Mouse (Mus musculus) liver, embryonic 15.5 days (tissue): ENCODE data around the gene Ephx1. TPM values are rescaled to one million over a fixed set of nuclear protein-coding genes. Genes with fewer than 3 reads are reported as not detected.
A peak's percentile ranks its signal among the peaks of the same experiment; 100 is the strongest.
"Not testable (repeated sequence)": the region's sequence is repeated elsewhere in the genome, so short reads cannot be mapped to it uniquely, and the experiment has no call there.

Experiments
- ATAC-seq: fragments of 200-750 bp; cut with Nextera tagmentation; 2 replicates; pipeline ENCODE4 v1.8.0; 2017; ENCODE audit warnings: moderate number of reproducible peaks, mild to moderate bottlenecking, moderate library complexity; ENCODE audit not compliant: insufficient read depth
- H3K27ac ChIP-seq: fragments of 300-500 bp; sonication (generic); replicated peaks from 2 replicates; pipeline ENCODE4 v1.5.1; 2015; ENCODE audit warnings: mild to moderate bottlenecking, inconsistent platforms
- H3K27me3 ChIP-seq: fragments of 300-500 bp; sonication (generic); 2 replicates; pipeline ENCODE4 v1.6.1; 2015; ENCODE audit warnings: mild to moderate bottlenecking, inconsistent platforms
- H3K36me3 ChIP-seq: fragments of 300-500 bp; sonication (generic); replicated peaks from 2 replicates; pipeline ENCODE4 v1.6.1; 2015; ENCODE audit warnings: moderate library complexity, mild to moderate bottlenecking, inconsistent platforms
- H3K4me1 ChIP-seq: fragments of 300-500 bp; sonication (generic); replicated peaks from 2 replicates; pipeline ENCODE4 v1.6.1; 2015; ENCODE audit warnings: inconsistent platforms
- H3K4me2 ChIP-seq: fragments of 300-500 bp; sonication (generic); 2 replicates; pipeline ENCODE4 v1.6.1; 2015; ENCODE audit warnings: moderate library complexity, mild to moderate bottlenecking, inconsistent platforms
- H3K4me3 ChIP-seq: fragments of 300-500 bp; sonication (generic); replicated peaks from 2 replicates; pipeline ENCODE4 v1.5.1; 2015; ENCODE audit warnings: mild to moderate bottlenecking, inconsistent platforms
- H3K9ac ChIP-seq: fragments of 300-500 bp; sonication (generic); 2 replicates; pipeline ENCODE4 v1.6.1; 2015; ENCODE audit warnings: moderate library complexity, mild to moderate bottlenecking, inconsistent platforms
- H3K9me3 ChIP-seq: fragments of 300-500 bp; sonication (generic); replicated peaks from 2 replicates; pipeline ENCODE4 v1.6.1; 2016; ENCODE audit warnings: inconsistent platforms
- WGBS: fragments of 180-500 bp; shearing (Covaris S2); methylation state at CpG from one replicate; pipeline ENCODE4 v1.1.7; 2015; ENCODE audit warnings: mixed read lengths; ENCODE audit not compliant: insufficient replicate concordance; 5-methylcytosine and 5-hydroxymethylcytosine counted together
- polyA plus RNA-seq: library from polyadenylated mRNA; unstranded; fragments of >200 nt; fragmentation: Nextera tagmentation; extraction: Ambion mirVana; gene quantifications from 2 replicates; pipeline ENCODE4 v1.2.1, GENCODE M21; 2015

The Ephx1 gene
- polyA plus RNA-seq, 1 experiment from 2014 or later = 7.5 TPM

DNA sequence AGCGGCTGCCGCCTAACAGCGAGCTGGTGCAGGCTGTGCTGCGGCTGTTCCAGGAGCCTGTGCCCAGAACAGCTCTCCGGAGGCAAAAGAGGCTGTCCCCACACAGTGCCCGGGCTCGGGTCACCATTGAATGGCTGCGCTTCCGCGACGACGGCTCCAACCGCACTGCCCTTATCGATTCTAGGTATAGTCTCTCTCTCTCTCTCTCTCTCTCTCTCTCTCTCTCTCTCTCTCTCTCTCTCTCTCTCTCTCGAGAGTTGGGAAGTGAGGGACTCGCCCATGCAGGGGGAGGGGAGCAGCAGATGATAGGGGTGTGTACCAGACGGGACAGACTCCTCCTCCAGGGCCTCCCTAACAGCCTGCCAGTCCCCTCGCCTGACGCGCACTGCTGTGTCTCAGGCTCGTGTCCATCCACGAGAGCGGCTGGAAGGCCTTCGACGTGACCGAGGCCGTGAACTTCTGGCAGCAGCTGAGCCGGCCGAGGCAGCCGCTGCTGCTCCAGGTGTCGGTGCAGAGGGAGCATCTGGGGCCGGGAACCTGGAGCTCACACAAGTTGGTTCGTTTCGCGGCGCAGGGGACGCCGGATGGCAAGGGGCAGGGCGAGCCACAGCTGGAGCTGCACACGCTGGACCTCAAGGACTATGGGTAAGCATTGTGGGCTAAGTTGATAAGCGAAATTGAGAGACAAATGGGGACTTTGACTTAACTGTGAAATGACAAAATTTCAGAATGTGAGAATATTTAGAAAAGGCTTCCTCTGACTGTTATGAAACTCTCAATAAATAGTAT is 83.9 kb downstream of the Ephx1 start:
- Histone ChIP-seq H3K27ac (peak overlapping the region; percentile 69), H3K4me3 (peak overlapping the region; percentile 58), H3K9ac (peak overlapping the region; percentile 48), H3K27me3 (peaks cover 37% of the 10 kb centered on the region), H3K4me1 (peaks cover 60% of the 10 kb centered on the region), H3K4me2 (peak overlapping the region; percentile 83)
- H3K9me3 ChIP-seq, H3K36me3 ChIP-seq: not testable (repeated sequence)
- ATAC-seq = peak; percentile 96
- 3% methylated on average over 40 of the region's 41 CpGs for WGBS

- H3K4me2 ChIP-seq = peak within 1 kb of the TSS; percentile 83
- H3K4me1 ChIP-seq = peaks cover 46% of the 10 kb centered on the region
- H3K36me3 ChIP-seq = no peaks in the 10 kb centered on the region
- peaks cover 37% of the 10 kb centered on the region for H3K27me3 ChIP-seq
- no peak within 1 kb of the TSS for H3K27ac ChIP-seq
- WGBS = 38% methylated on average over 21 of the region's 21 CpGs
- H3K4me3 ChIP-seq = peak within 1 kb of the TSS; percentile 58
- no peaks in the 10 kb centered on the region for H3K9me3 ChIP-seq
- H3K9ac ChIP-seq = 0 out of 2 replicates have a peak within 1 kb of the TSS, but pooled peaks have one; percentile 48
- ATAC-seq = no peak
These were observed 86.0 kb downstream of the Ephx1 start, which contains the start of gene Lefty1 for GRCm38 (mm10) chr1:180934467-180935419. Lefty1 (plus strand) TSS chr1:180935022.

- ATAC-seq = no peak
These were observed 87.0 kb downstream of the Ephx1 start for GRCm38 (mm10) chr1:180933659-180934058.

GRCm38 (mm10) chr1:180931106-180931505 is 89.6 kb downstream of the Ephx1 start:
- Histone ChIP-seq H3K4me3 (no peak overlapping the region), H3K4me2 (no peak overlapping the region), H3K9me3 (no peaks in the 10 kb centered on the region), H3K9ac (no peak overlapping the region), H3K27me3 (peaks cover 39% of the 10 kb centered on the region), H3K4me1 (peaks cover 26% of the 10 kb centered on the region), H3K27ac (no peak overlapping the region), H3K36me3 (no peaks in the 10 kb centered on the region)
- WGBS = 71% methylated on average over 3 of the region's 3 CpGs
- ATAC-seq = no peak

More at GRCm38 (mm10) chr1:180933659-180934058, 87.0 kb downstream of the Ephx1 start:
- H3K4me2 ChIP-seq = no peak overlapping the region
- no peak overlapping the region for H3K27ac ChIP-seq
- no peak overlapping the region for H3K4me3 ChIP-seq
- 46% methylated on average over 6 of the region's 6 CpGs for WGBS
- no peak overlapping the region for H3K9ac ChIP-seq
- no peaks in the 10 kb centered on the region for H3K9me3 ChIP-seq
- no peaks in the 10 kb centered on the region for H3K36me3 ChIP-seq
- peaks cover 46% of the 10 kb centered on the region for H3K4me1 ChIP-seq
- H3K27me3 ChIP-seq = peaks cover 37% of the 10 kb centered on the region

- H3K27ac ChIP-seq = no peak overlapping the region
- peaks cover 11% of the 10 kb centered on the region for H3K4me1 ChIP-seq
- peaks cover 24% of the 10 kb centered on the region for H3K27me3 ChIP-seq
- H3K9ac ChIP-seq = no peak overlapping the region
- no peaks in the 10 kb centered on the region for H3K9me3 ChIP-seq
- 26% methylated on average over 2 of the region's 2 CpGs for WGBS
- H3K36me3 ChIP-seq = no peaks in the 10 kb centered on the region
- no peak overlapping the region for H3K4me2 ChIP-seq
- H3K4me3 ChIP-seq = no peak overlapping the region
- ATAC-seq = no peak
These were observed 91.1 kb downstream of the Ephx1 start for GRCm38 (mm10) chr1:180929599-180929998.

DNA sequence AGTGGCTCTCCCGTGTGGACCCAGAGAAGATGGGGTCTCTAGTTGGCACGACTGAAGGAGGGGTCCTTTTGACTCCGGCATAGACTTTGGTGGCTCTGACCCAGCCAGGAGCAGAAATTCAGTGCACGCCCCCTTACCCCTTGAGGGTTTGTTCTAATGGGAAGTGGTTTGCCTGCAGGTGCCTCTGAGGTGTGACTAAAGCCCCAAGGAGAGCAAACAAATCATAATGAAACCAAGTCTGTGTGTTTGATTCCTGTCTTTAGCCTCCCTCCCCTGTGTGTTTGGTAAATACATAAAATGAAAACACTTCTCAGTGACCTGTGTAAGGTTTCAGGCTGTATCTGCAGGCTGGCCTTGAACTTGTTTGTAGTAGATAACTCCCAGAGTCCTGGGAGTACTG is 94.4 kb downstream of the Ephx1 start:
- no peak overlapping the region for H3K4me3 ChIP-seq
- 0 out of 2 replicates have a peak, but pooled peaks cover 6% of the 10 kb centered on the region for H3K27me3 ChIP-seq
- peaks cover 6% of the 10 kb centered on the region; the same call in 1 of the 2 replicates for H3K4me1 ChIP-seq
- H3K36me3 ChIP-seq = no peaks in the 10 kb centered on the region
- H3K9me3 ChIP-seq = no peaks in the 10 kb centered on the region
- 58% methylated on average over 4 of the region's 4 CpGs for WGBS
- H3K27ac ChIP-seq = no peak overlapping the region
- no peak for ATAC-seq
- no peak overlapping the region for H3K4me2 ChIP-seq
- no peak overlapping the region for H3K9ac ChIP-seq

Other genes with a start within 250 kb of the Ephx1 start
- gene H3f3a, start 207.0 kb downstream of the Ephx1 start, polyA plus RNA-seq = 2,115 and 2,296 TPM in 2 replicates
- gene Sde2, start 169.8 kb downstream of the Ephx1 start, polyA plus RNA-seq = 21.8 and 22.4 TPM in 2 replicates
- not detected in 2 replicates for gene Lefty2, start 127.8 kb downstream of the Ephx1 start, polyA plus RNA-seq
- 93.6 and 108 TPM in 2 replicates for gene Pycr2, start 116.6 kb downstream of the Ephx1 start, polyA plus RNA-seq
- 4.8 and 5.2 TPM in 2 replicates for gene Lefty1, start 85.9 kb downstream of the Ephx1 start, polyA plus RNA-seq
- 8.0 and 9.3 TPM in 2 replicates for gene Tmem63a, start 78.6 kb downstream of the Ephx1 start, polyA plus RNA-seq
- gene 9130409I23Rik, start 30.3 kb upstream of the Ephx1 start, polyA plus RNA-seq = 0.10 TPM in 1 of 2 replicates, not detected in the other
- gene Nvl, start 123.3 kb upstream of the Ephx1 start, polyA plus RNA-seq = 8.8 and 9.5 TPM in 2 replicates
- gene Cnih4, start 123.8 kb upstream of the Ephx1 start, polyA plus RNA-seq = 49.1 and 50.1 TPM in 2 replicates
- 40.8 and 45.0 TPM in 2 replicates for gene Wdr26, start 191.1 kb upstream of the Ephx1 start, polyA plus RNA-seq